Mouse (Mus musculus): ENCODE results near the gene Sec16b. TPM values are rescaled to one million over a fixed set of nuclear protein-coding genes. Genes with fewer than 3 reads are reported as not detected.

The Sec16b gene
- polyA plus RNA-seq, 2 experiments: 5.9 to 6.1 TPM

GRCm38 (mm10) chr1:157474865-157475264 is 31.7 kb upstream of the Sec16b start:
- TF ChIP-seq POLR2A (IDR thresholded peaks at IDR 0.05; ENCODE audit: borderline replicate concordance, extremely low read depth, insufficient read depth, insufficient read length): no peak
- H3K36me3 ChIP-seq (ENCODE audit: control insufficient read depth, insufficient read depth, low read length): no peaks in the 10 kb centered on the region
- H3K4me1 ChIP-seq (ENCODE audit: control insufficient read depth, insufficient read depth, low read length): no peaks in the 10 kb centered on the region
- ATAC-seq (ENCODE audit: low FRiP score, low read depth): no peak
- no peak overlapping the region for H3K27ac ChIP-seq (replicated peaks; ENCODE audit: low read depth, low read length)
- no peak overlapping the region for H3K4me3 ChIP-seq (replicated peaks; ENCODE audit: low read length)
- no peaks in the 10 kb centered on the region for H3K27me3 ChIP-seq (ENCODE audit: control insufficient read depth, insufficient read depth, low read length)
- WGBS: 81% methylated on average over 8 of the region's 8 CpGs
- no peaks in the 10 kb centered on the region for H3K9me3 ChIP-seq (ENCODE audit: control insufficient read depth, low read length)
- no peak overlapping the region for H3K4me2 ChIP-seq (replicated peaks; ENCODE audit: low read depth, low read length, severe bottlenecking)
- no peak overlapping the region for H3K9ac ChIP-seq (ENCODE audit: low read depth, low read length, severe bottlenecking)
- DNase-seq (ENCODE audit: low spot score): no peak

- ATAC-seq (ENCODE audit: low FRiP score, low read depth) (no peak), DNase-seq (ENCODE audit: low spot score) (no peak)
- Histone ChIP-seq H3K27me3 (ENCODE audit: control insufficient read depth, insufficient read depth, low read length) (no peaks in the 10 kb centered on the region), H3K9ac (ENCODE audit: low read depth, low read length, severe bottlenecking) (no peak overlapping the region), H3K27ac (replicated peaks; ENCODE audit: low read depth, low read length) (no peak overlapping the region), H3K4me1 (ENCODE audit: control insufficient read depth, insufficient read depth, low read length) (no peaks in the 10 kb centered on the region), H3K36me3 (ENCODE audit: control insufficient read depth, insufficient read depth, low read length) (no peaks in the 10 kb centered on the region), H3K4me2 (replicated peaks; ENCODE audit: low read depth, low read length, severe bottlenecking) (no peak overlapping the region), H3K4me3 (replicated peaks; ENCODE audit: low read length) (no peak overlapping the region), H3K9me3 (ENCODE audit: control insufficient read depth, low read length) (no peaks in the 10 kb centered on the region)
- 73% methylated on average over 2 of the region's 2 CpGs for WGBS
- no peak for TF ChIP-seq POLR2A (IDR thresholded peaks at IDR 0.05; ENCODE audit: borderline replicate concordance, extremely low read depth, insufficient read depth, insufficient read length)
Observed at GRCm38 (mm10) chr1:157476231-157476630, 30.3 kb upstream of the Sec16b start.

GRCm38 (mm10) chr1:157480090-157480489 is 26.4 kb upstream of the Sec16b start:
- Histone ChIP-seq H3K36me3 (ENCODE audit: control insufficient read depth, insufficient read depth, low read length) (no peaks in the 10 kb centered on the region), H3K4me2 (replicated peaks; ENCODE audit: low read depth, low read length, severe bottlenecking) (no peak overlapping the region), H3K9ac (ENCODE audit: low read depth, low read length, severe bottlenecking) (no peak overlapping the region), H3K27ac (replicated peaks; ENCODE audit: low read depth, low read length) (no peak overlapping the region), H3K4me3 (replicated peaks; ENCODE audit: low read length) (no peak overlapping the region), H3K4me1 (ENCODE audit: control insufficient read depth, insufficient read depth, low read length) (no peaks in the 10 kb centered on the region), H3K27me3 (ENCODE audit: control insufficient read depth, insufficient read depth, low read length) (no peaks in the 10 kb centered on the region), H3K9me3 (ENCODE audit: control insufficient read depth, low read length) (no peaks in the 10 kb centered on the region)
- DNase-seq (ENCODE audit: low spot score) (no peak), ATAC-seq (ENCODE audit: low FRiP score, low read depth) (no peak)
- WGBS: 32% methylated on average over 9 of the region's 9 CpGs
- no peak for TF ChIP-seq POLR2A (IDR thresholded peaks at IDR 0.05; ENCODE audit: borderline replicate concordance, extremely low read depth, insufficient read depth, insufficient read length)

- H3K27me3 ChIP-seq (ENCODE audit: control insufficient read depth, insufficient read depth, low read length): no peaks in the 10 kb centered on the region
- H3K9me3 ChIP-seq (ENCODE audit: control insufficient read depth, low read length): no peaks in the 10 kb centered on the region
- no peak overlapping the region for H3K9ac ChIP-seq (ENCODE audit: low read depth, low read length, severe bottlenecking)
- H3K27ac ChIP-seq (replicated peaks; ENCODE audit: low read depth, low read length): no peak overlapping the region
- WGBS: 54% methylated on average over 3 of the region's 3 CpGs
- ATAC-seq (ENCODE audit: low FRiP score, low read depth): no peak
- no peak overlapping the region for H3K4me3 ChIP-seq (replicated peaks; ENCODE audit: low read length)
- no peaks in the 10 kb centered on the region for H3K4me1 ChIP-seq (ENCODE audit: control insufficient read depth, insufficient read depth, low read length)
- H3K4me2 ChIP-seq (replicated peaks; ENCODE audit: low read depth, low read length, severe bottlenecking): no peak overlapping the region
- DNase-seq (ENCODE audit: low spot score): no peak
- no peaks in the 10 kb centered on the region for H3K36me3 ChIP-seq (ENCODE audit: control insufficient read depth, insufficient read depth, low read length)
- no peak for TF ChIP-seq POLR2A (IDR thresholded peaks at IDR 0.05; ENCODE audit: borderline replicate concordance, extremely low read depth, insufficient read depth, insufficient read length)
Observed at GRCm38 (mm10) chr1:157480901-157481300, 25.6 kb upstream of the Sec16b start.

- no peak for TF ChIP-seq POLR2A (IDR thresholded peaks at IDR 0.05; ENCODE audit: borderline replicate concordance, extremely low read depth, insufficient read depth, insufficient read length)
- no peak for ATAC-seq (ENCODE audit: low FRiP score, low read depth)
- H3K4me1 ChIP-seq (ENCODE audit: control insufficient read depth, insufficient read depth, low read length): no peaks in the 10 kb centered on the region
- WGBS: 93% methylated on average over 6 of the region's 6 CpGs
- no peak overlapping the region for H3K9ac ChIP-seq (ENCODE audit: low read depth, low read length, severe bottlenecking)
- H3K36me3 ChIP-seq (ENCODE audit: control insufficient read depth, insufficient read depth, low read length): no peaks in the 10 kb centered on the region
- no peak overlapping the region for H3K27ac ChIP-seq (replicated peaks; ENCODE audit: low read depth, low read length)
- no peaks in the 10 kb centered on the region for H3K27me3 ChIP-seq (ENCODE audit: control insufficient read depth, insufficient read depth, low read length)
- no peak overlapping the region for H3K4me3 ChIP-seq (replicated peaks; ENCODE audit: low read length)
- H3K4me2 ChIP-seq (replicated peaks; ENCODE audit: low read depth, low read length, severe bottlenecking): no peak overlapping the region
- no peak for DNase-seq (ENCODE audit: low spot score)
- H3K9me3 ChIP-seq (ENCODE audit: control insufficient read depth, low read length): no peaks in the 10 kb centered on the region
Observed at GRCm38 (mm10) chr1:157481666-157482065, 24.9 kb upstream of the Sec16b start.

DNA sequence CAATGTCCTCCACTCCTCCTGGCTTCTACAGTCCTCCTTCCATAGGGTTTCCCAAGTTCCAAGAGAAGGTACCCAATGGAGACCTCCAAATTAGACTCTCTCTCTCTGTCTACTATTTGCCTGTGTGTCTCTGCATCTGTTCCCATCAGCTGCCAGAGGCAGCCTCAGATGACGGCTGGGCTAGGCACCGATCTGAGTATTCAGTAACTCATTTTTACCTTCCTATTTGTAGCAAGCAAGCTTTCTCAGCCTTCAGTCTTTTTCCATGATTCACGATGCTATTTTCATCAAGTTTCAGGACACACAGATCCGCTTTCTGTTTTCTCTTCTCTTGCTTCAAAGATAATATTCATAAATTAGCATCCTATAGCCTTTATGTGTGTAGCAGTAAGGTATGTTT is 22.4 kb upstream of the Sec16b start:
- DNase-seq (ENCODE audit: low spot score): no peak
- H3K9ac ChIP-seq (ENCODE audit: low read depth, low read length, severe bottlenecking): no peak overlapping the region
- TF ChIP-seq POLR2A (IDR thresholded peaks at IDR 0.05; ENCODE audit: borderline replicate concordance, extremely low read depth, insufficient read depth, insufficient read length): no peak

More for the DNA sequence above, 22.4 kb upstream of the Sec16b start:
- ATAC-seq (ENCODE audit: low FRiP score, low read depth): no peak
- Histone ChIP-seq H3K4me1 (ENCODE audit: control insufficient read depth, insufficient read depth, low read length) (no peaks in the 10 kb centered on the region), H3K9me3 (ENCODE audit: control insufficient read depth, low read length) (no peaks in the 10 kb centered on the region), H3K4me3 (replicated peaks; ENCODE audit: low read length) (no peak overlapping the region), H3K4me2 (replicated peaks; ENCODE audit: low read depth, low read length, severe bottlenecking) (no peak overlapping the region), H3K27ac (replicated peaks; ENCODE audit: low read depth, low read length) (no peak overlapping the region), H3K27me3 (ENCODE audit: control insufficient read depth, insufficient read depth, low read length) (no peaks in the 10 kb centered on the region), H3K36me3 (ENCODE audit: control insufficient read depth, insufficient read depth, low read length) (no peaks in the 10 kb centered on the region)
- 93% methylated on average over 4 of the region's 4 CpGs for WGBS

All from limb, embryonic 14.5 days (tissue).